Mouse (Mus musculus) heart, embryonic 10.5 days (tissue): ENCODE data around the gene Kdm1b. TPM values are rescaled to one million over a fixed set of nuclear protein-coding genes. Genes with fewer than 3 reads are reported as not detected.
A peak's percentile ranks its signal among the peaks of the same experiment; 100 is the strongest.

ENCODE experiments used
- DNase-seq: peaks from one replicate; pipeline ENCODE4 v3.0.0-alpha.2; 2017; ENCODE audit warnings: low spot score
- H3K27ac ChIP-seq: fragments of 300-500 bp; sonication (generic); 2 replicates; pipeline ENCODE4 v1.5.1; 2016; ENCODE audit warnings: mild to moderate bottlenecking
- H3K27me3 ChIP-seq: fragments of 300-500 bp; sonication (generic); 2 replicates; pipeline ENCODE4 v1.6.1; 2016; ENCODE audit warnings: mild to moderate bottlenecking; ENCODE audit not compliant: poor library complexity, insufficient read depth, severe bottlenecking
- H3K36me3 ChIP-seq: fragments of 300-500 bp; sonication (generic); 2 replicates; pipeline ENCODE4 v1.6.1; 2016; ENCODE audit warnings: mild to moderate bottlenecking, moderate library complexity
- H3K4me1 ChIP-seq: fragments of 300-500 bp; sonication (generic); 2 replicates; pipeline ENCODE4 v1.6.1; 2016; ENCODE audit warnings: mild to moderate bottlenecking
- H3K4me3 ChIP-seq: fragments of 300-500 bp; sonication (generic); 2 replicates; pipeline ENCODE4 v1.5.1; 2016; ENCODE audit warnings: mild to moderate bottlenecking, moderate library complexity
- H3K9me3 ChIP-seq: fragments of 300-500 bp; sonication (generic); 2 replicates; pipeline ENCODE4 v1.6.1; 2016; ENCODE audit warnings: mild to moderate bottlenecking, moderate library complexity
- WGBS: fragments of 180-500 bp; shearing (Covaris S2); methylation state at CpG from one replicate; pipeline ENCODE4 v1.1.7; 2016; 5-methylcytosine and 5-hydroxymethylcytosine counted together
- polyA plus RNA-seq: library from polyadenylated mRNA; unstranded; fragments of >200 nt; fragmentation: Nextera tagmentation; extraction: Ambion mirVana; gene quantifications from 2 replicates; pipeline ENCODE4 v1.2.1, GENCODE M21; 2016

The Kdm1b gene
- polyA plus RNA-seq, 1 experiment from 2014 or later, result 7.9 TPM

GRCm38 (mm10) chr13:47104146-47104545, 60.8 kb downstream of the Kdm1b start:
- peak overlapping the region; percentile 48; the same call in 1 of the 2 replicates for H3K27ac ChIP-seq
- no peaks in the 10 kb centered on the region for H3K9me3 ChIP-seq
- peaks cover 11% of the 10 kb centered on the region; the same call in 1 of the 2 replicates for H3K27me3 ChIP-seq
- WGBS, result 29% methylated on average over 2 of the region's 2 CpGs
- H3K4me3 ChIP-seq, result peak overlapping the region; percentile 98
- H3K36me3 ChIP-seq, result peaks cover 35% of the 10 kb centered on the region
- no peak for DNase-seq
- peaks cover 22% of the 10 kb centered on the region for H3K4me1 ChIP-seq

- Histone ChIP-seq H3K27me3 (peaks cover 11% of the 10 kb centered on the region; the same call in 1 of the 2 replicates), H3K27ac (peak overlapping the region; percentile 100), H3K4me1 (peaks cover 23% of the 10 kb centered on the region), H3K9me3 (no peaks in the 10 kb centered on the region), H3K36me3 (peaks cover 27% of the 10 kb centered on the region), H3K4me3 (peak overlapping the region; percentile 98)
- DNase-seq, result no peak
- WGBS, result under 1% methylated on average over 25 of the region's 25 CpGs
Observed at GRCm38 (mm10) chr13:47104856-47105541, 61.7 kb downstream of the Kdm1b start.

- peak; percentile 95 for DNase-seq
- Histone ChIP-seq H3K9me3 (no peaks in the 10 kb centered on the region), H3K4me3 (peak within 1 kb of the TSS; percentile 98), H3K27me3 (peaks cover 11% of the 10 kb centered on the region; the same call in 1 of the 2 replicates), H3K27ac (peak within 1 kb of the TSS; percentile 100), H3K36me3 (peaks cover 19% of the 10 kb centered on the region), H3K4me1 (peaks cover 31% of the 10 kb centered on the region)
- under 1% methylated on average over 128 of the region's 129 CpGs for WGBS
Observed at GRCm38 (mm10) chr13:47105711-47106579, 62.6 kb downstream of the Kdm1b start, which contains the start of gene Dek. Dek (minus strand) TSS chr13:47106201.

- WGBS, result under 1% methylated on average over 20 of the region's 20 CpGs
- Histone ChIP-seq H3K27ac (peak overlapping the region; percentile 100), H3K36me3 (peaks cover 13% of the 10 kb centered on the region), H3K9me3 (no peaks in the 10 kb centered on the region), H3K27me3 (peaks cover 11% of the 10 kb centered on the region; the same call in 1 of the 2 replicates), H3K4me1 (peaks cover 35% of the 10 kb centered on the region), H3K4me3 (peak overlapping the region; percentile 98)
- DNase-seq, result no peak
Observed at GRCm38 (mm10) chr13:47106580-47106888, 63.2 kb downstream of the Kdm1b start.

GRCm38 (mm10) chr13:47109239-47109638, 65.9 kb downstream of the Kdm1b start:
- Histone ChIP-seq H3K9me3 (no peaks in the 10 kb centered on the region), H3K27me3 (peaks cover 11% of the 10 kb centered on the region; the same call in 1 of the 2 replicates), H3K27ac (0 out of 2 replicates have a peak overlapping the region, but pooled peaks have one; percentile 22), H3K4me3 (no peak overlapping the region), H3K4me1 (peaks cover 30% of the 10 kb centered on the region), H3K36me3 (no peaks in the 10 kb centered on the region)
- 55% methylated on average over 2 of the region's 2 CpGs for WGBS
- peak; percentile 88 for DNase-seq

GRCm38 (mm10) chr13:47111185-47111584, 67.9 kb downstream of the Kdm1b start:
- Histone ChIP-seq H3K4me1 (peaks cover 29% of the 10 kb centered on the region; the same call in 1 of the 2 replicates), H3K27me3 (peaks cover 11% of the 10 kb centered on the region; the same call in 1 of the 2 replicates), H3K36me3 (no peaks in the 10 kb centered on the region), H3K27ac (no peak overlapping the region), H3K9me3 (no peaks in the 10 kb centered on the region), H3K4me3 (no peak overlapping the region)
- no peak for DNase-seq
- WGBS, result 78% methylated on average over 3 of the region's 3 CpGs

GRCm38 (mm10) chr13:47112056-47112455, 68.8 kb downstream of the Kdm1b start:
- peaks cover 28% of the 10 kb centered on the region; the same call in 1 of the 2 replicates for H3K4me1 ChIP-seq
- H3K36me3 ChIP-seq, result no peaks in the 10 kb centered on the region
- peaks cover 11% of the 10 kb centered on the region; the same call in 1 of the 2 replicates for H3K27me3 ChIP-seq
- WGBS, result 85% methylated on average over 3 of the region's 3 CpGs
- H3K27ac ChIP-seq, result no peak overlapping the region
- no peaks in the 10 kb centered on the region for H3K9me3 ChIP-seq
- no peak for DNase-seq
- H3K4me3 ChIP-seq, result no peak overlapping the region

- H3K27me3 ChIP-seq, result peaks cover 11% of the 10 kb centered on the region; the same call in 1 of the 2 replicates
- H3K4me3 ChIP-seq, result no peak overlapping the region
- no peak overlapping the region for H3K27ac ChIP-seq
- WGBS, result 34% methylated on average over 3 of the region's 3 CpGs
- no peaks in the 10 kb centered on the region for H3K9me3 ChIP-seq
- no peaks in the 10 kb centered on the region for H3K36me3 ChIP-seq
- peaks cover 25% of the 10 kb centered on the region; the same call in 1 of the 2 replicates for H3K4me1 ChIP-seq
- DNase-seq, result no peak
Observed at GRCm38 (mm10) chr13:47112924-47113323, 69.6 kb downstream of the Kdm1b start.

- no peaks in the 10 kb centered on the region for H3K9me3 ChIP-seq
- no peak overlapping the region for H3K27ac ChIP-seq
- no peak overlapping the region for H3K4me3 ChIP-seq
- no peak for DNase-seq
- H3K27me3 ChIP-seq, result 0 out of 2 replicates have a peak, but pooled peaks cover 3% of the 10 kb centered on the region
- no peaks in the 10 kb centered on the region for H3K36me3 ChIP-seq
- peaks cover 17% of the 10 kb centered on the region; the same call in 1 of the 2 replicates for H3K4me1 ChIP-seq
- whole genome bisulfite sequencing, result 72% methylated on average over 3 of the region's 3 CpGs
Observed at GRCm38 (mm10) chr13:47116000-47116399, 72.7 kb downstream of the Kdm1b start.

- 40% methylated on average over 12 of the region's 12 CpGs for WGBS
- Histone ChIP-seq H3K9me3 (no peaks in the 10 kb centered on the region), H3K36me3 (no peaks in the 10 kb centered on the region), H3K27me3 (peaks cover 14% of the 10 kb centered on the region), H3K4me1 (peaks cover 23% of the 10 kb centered on the region), H3K27ac (no peak overlapping the region), H3K4me3 (no peak overlapping the region)
- no peak for DNase-seq
Observed at GRCm38 (mm10) chr13:47121333-47121889, 78.1 kb downstream of the Kdm1b start.

- Histone ChIP-seq H3K27ac (peak within 1 kb of the TSS; percentile 83), H3K4me1 (peaks cover 23% of the 10 kb centered on the region), H3K36me3 (no peaks in the 10 kb centered on the region), H3K4me3 (peak within 1 kb of the TSS; percentile 68), H3K27me3 (peaks cover 14% of the 10 kb centered on the region), H3K9me3 (no peaks in the 10 kb centered on the region)
- DNase-seq, result no peak
- WGBS, result 2% methylated on average over 55 of the region's 55 CpGs
Observed at GRCm38 (mm10) chr13:47122537-47123430, 79.5 kb downstream of the Kdm1b start, which contains the start of gene Rnf144b. Rnf144b (plus strand) TSS chr13:47122656.

- Histone ChIP-seq H3K36me3 (no peaks in the 10 kb centered on the region), H3K9me3 (no peaks in the 10 kb centered on the region), H3K27me3 (peaks cover 14% of the 10 kb centered on the region), H3K4me3 (no peak overlapping the region), H3K4me1 (peaks cover 25% of the 10 kb centered on the region), H3K27ac (no peak overlapping the region)
- peak; percentile 61 for DNase-seq
- WGBS, result 40% methylated on average over 3 of the region's 3 CpGs
Observed at GRCm38 (mm10) chr13:47124449-47124848, 81.2 kb downstream of the Kdm1b start.
